In the genomic region with DNA sequence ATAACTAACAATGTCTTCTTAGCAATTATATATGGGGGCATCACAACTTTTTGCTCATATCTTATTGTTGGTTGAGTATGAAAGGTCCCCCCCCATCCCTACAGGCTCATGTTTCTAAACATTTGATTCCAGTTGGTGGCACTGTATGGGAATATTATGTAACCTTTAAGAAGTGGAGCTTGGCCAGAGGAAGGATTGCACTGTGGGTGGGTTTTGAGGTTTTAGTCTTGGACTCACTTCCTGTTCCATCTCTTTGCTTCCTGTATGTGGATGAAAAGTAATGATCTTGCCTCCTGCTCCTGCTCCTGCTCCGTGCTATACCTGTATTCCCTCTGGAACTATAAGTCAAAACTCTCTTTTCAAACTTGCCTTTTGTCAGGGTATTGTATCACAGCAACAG, we compare ENCODE assay signal across 17 mouse cellular contexts.
"Had no signal": no experiment of that assay in that cellular context is flagged by ENCODE, and none has a peak within 500 bp of the region (broad histone marks: within the 10 kb centered on the region; RNA-seq: fewer than 3 reads in every experiment).

No protein-coding gene starts in this region.

- DNase-seq: left cerebral cortex, postnatal 4 days; liver; liver, embryonic 13.5 days; liver, postnatal 0 days; lung, adult 18-20 months; lung, adult 2 months; lung, embryonic 14.5 days; lung, postnatal 10 days; lung, postnatal 14 days; lung, postnatal 36 days; lung, postnatal 4 days; midbrain, embryonic 14.5 days had no signal

- ATAC-seq: liver, embryonic 12.5 days; liver, postnatal 0 days; lung, postnatal 0 days; midbrain, embryonic 13.5 days; midbrain, embryonic 15.5 days; midbrain, embryonic 16.5 days had no signal
